Mouse (Mus musculus): ENCODE measurements around the gene Gm20518. TPM values are rescaled to one million over a fixed set of nuclear protein-coding genes. Genes with fewer than 3 reads are reported as not detected.

Gm20518 gene
- polyA plus RNA-seq (2012; rRNA removed) = 7.7 and 10.3 TPM in 2 replicates

GRCm38 (mm10) chr16:17891567-17891959, at the start of gene Gm20518:
Gm20518 (minus strand) TSS chr16:17891671.
- Histone ChIP-seq H3K27me3 (replicated peaks; ENCODE audit: control insufficient read depth, insufficient read depth, low read length) (no peaks in the 10 kb centered on the region), H3K4me1 (ENCODE audit: control insufficient read depth, insufficient read depth, low read length) (peaks cover 16% of the 10 kb centered on the region), H3K36me3 (ENCODE audit: control insufficient read depth, insufficient read depth, low read length) (no peaks in the 10 kb centered on the region), H3K27ac (ENCODE audit: insufficient read depth, low read depth, low read length) (peak within 1 kb of the TSS; percentile 94), H3K4me3 (ENCODE audit: insufficient read depth, low read depth, low read length) (peak within 1 kb of the TSS; percentile 85)
- peak; percentile 99 for DNase-seq
- under 1% methylated on average over 35 of the region's 38 CpGs for WGBS
- TF ChIP-seq POLR2A (IDR thresholded peaks at IDR 0.05; ENCODE audit: low read depth, low read length) = peak; percentile 62
- no peak for TF ChIP-seq CTCF (conservative IDR thresholded peaks at IDR 0.05; ENCODE audit: insufficient read depth, insufficient read length, low read depth, low read length)

- H3K4me3 ChIP-seq (ENCODE audit: insufficient read depth, low read depth, low read length) = no peak overlapping the region
- no peak overlapping the region for H3K27ac ChIP-seq (ENCODE audit: insufficient read depth, low read depth, low read length)
- no peaks in the 10 kb centered on the region for H3K27me3 ChIP-seq (replicated peaks; ENCODE audit: control insufficient read depth, insufficient read depth, low read length)
- no peaks in the 10 kb centered on the region for H3K36me3 ChIP-seq (ENCODE audit: control insufficient read depth, insufficient read depth, low read length)
- TF ChIP-seq POLR2A (IDR thresholded peaks at IDR 0.05; ENCODE audit: low read depth, low read length) (no peak), CTCF (conservative IDR thresholded peaks at IDR 0.05; ENCODE audit: insufficient read depth, insufficient read length, low read depth, low read length) (no peak)
- 36% methylated on average over 9 of the region's 9 CpGs for WGBS
- H3K4me1 ChIP-seq (ENCODE audit: control insufficient read depth, insufficient read depth, low read length) = no peaks in the 10 kb centered on the region
- no peak for DNase-seq
Observed at GRCm38 (mm10) chr16:17939255-17939751, 47.8 kb upstream of the Gm20518 start.

- Histone ChIP-seq H3K27ac (ENCODE audit: insufficient read depth, low read depth, low read length) (no peak overlapping the region), H3K27me3 (replicated peaks; ENCODE audit: control insufficient read depth, insufficient read depth, low read length) (no peaks in the 10 kb centered on the region), H3K4me1 (ENCODE audit: control insufficient read depth, insufficient read depth, low read length) (no peaks in the 10 kb centered on the region), H3K36me3 (ENCODE audit: control insufficient read depth, insufficient read depth, low read length) (no peaks in the 10 kb centered on the region), H3K4me3 (ENCODE audit: insufficient read depth, low read depth, low read length) (no peak overlapping the region)
- DNase-seq = peak; percentile 80
- TF ChIP-seq CTCF (conservative IDR thresholded peaks at IDR 0.05; ENCODE audit: insufficient read depth, insufficient read length, low read depth, low read length) = peak; percentile 91
- TF ChIP-seq POLR2A (IDR thresholded peaks at IDR 0.05; ENCODE audit: low read depth, low read length) = no peak
- WGBS = 9% methylated on average over 7 of the region's 7 CpGs
Observed at GRCm38 (mm10) chr16:17938821-17939220, 47.4 kb upstream of the Gm20518 start.

- TF ChIP-seq POLR2A (IDR thresholded peaks at IDR 0.05; ENCODE audit: low read depth, low read length) (no peak), CTCF (conservative IDR thresholded peaks at IDR 0.05; ENCODE audit: insufficient read depth, insufficient read length, low read depth, low read length) (no peak)
- no peaks in the 10 kb centered on the region for H3K36me3 ChIP-seq (ENCODE audit: control insufficient read depth, insufficient read depth, low read length)
- no peaks in the 10 kb centered on the region for H3K27me3 ChIP-seq (replicated peaks; ENCODE audit: control insufficient read depth, insufficient read depth, low read length)
- H3K4me1 ChIP-seq (ENCODE audit: control insufficient read depth, insufficient read depth, low read length) = no peaks in the 10 kb centered on the region
- 74% methylated on average over 7 of the region's 7 CpGs for WGBS
- no peak for DNase-seq
- no peak overlapping the region for H3K27ac ChIP-seq (ENCODE audit: insufficient read depth, low read depth, low read length)
- H3K4me3 ChIP-seq (ENCODE audit: insufficient read depth, low read depth, low read length) = no peak overlapping the region
Observed at GRCm38 (mm10) chr16:17938187-17938586, 46.7 kb upstream of the Gm20518 start.

- WGBS = 86% methylated on average over 10 of the region's 10 CpGs
- H3K27me3 ChIP-seq (replicated peaks; ENCODE audit: control insufficient read depth, insufficient read depth, low read length) = no peaks in the 10 kb centered on the region
- no peaks in the 10 kb centered on the region for H3K4me1 ChIP-seq (ENCODE audit: control insufficient read depth, insufficient read depth, low read length)
- no peaks in the 10 kb centered on the region for H3K36me3 ChIP-seq (ENCODE audit: control insufficient read depth, insufficient read depth, low read length)
- H3K4me3 ChIP-seq (ENCODE audit: insufficient read depth, low read depth, low read length) = no peak overlapping the region
- TF ChIP-seq POLR2A (IDR thresholded peaks at IDR 0.05; ENCODE audit: low read depth, low read length) (no peak), CTCF (conservative IDR thresholded peaks at IDR 0.05; ENCODE audit: insufficient read depth, insufficient read length, low read depth, low read length) (no peak)
- H3K27ac ChIP-seq (ENCODE audit: insufficient read depth, low read depth, low read length) = no peak overlapping the region
- DNase-seq = no peak
Observed at GRCm38 (mm10) chr16:17936776-17937175, 45.3 kb upstream of the Gm20518 start.

- no peak for DNase-seq
- TF ChIP-seq POLR2A (IDR thresholded peaks at IDR 0.05; ENCODE audit: low read depth, low read length) = no peak
- no peak for TF ChIP-seq CTCF (conservative IDR thresholded peaks at IDR 0.05; ENCODE audit: insufficient read depth, insufficient read length, low read depth, low read length)
- WGBS = 52% methylated on average over 3 of the region's 3 CpGs
- Histone ChIP-seq H3K4me3 (ENCODE audit: insufficient read depth, low read depth, low read length) (no peak overlapping the region), H3K4me1 (ENCODE audit: control insufficient read depth, insufficient read depth, low read length) (no peaks in the 10 kb centered on the region), H3K36me3 (ENCODE audit: control insufficient read depth, insufficient read depth, low read length) (no peaks in the 10 kb centered on the region), H3K27me3 (replicated peaks; ENCODE audit: control insufficient read depth, insufficient read depth, low read length) (no peaks in the 10 kb centered on the region), H3K27ac (ENCODE audit: insufficient read depth, low read depth, low read length) (no peak overlapping the region)
Observed at GRCm38 (mm10) chr16:17934445-17934910, 43.0 kb upstream of the Gm20518 start.

- H3K4me3 ChIP-seq (ENCODE audit: insufficient read depth, low read depth, low read length) = no peak overlapping the region
- DNase-seq = no peak
- no peak for TF ChIP-seq CTCF (conservative IDR thresholded peaks at IDR 0.05; ENCODE audit: insufficient read depth, insufficient read length, low read depth, low read length)
- TF ChIP-seq POLR2A (IDR thresholded peaks at IDR 0.05; ENCODE audit: low read depth, low read length) = no peak
- WGBS = 74% methylated on average over 9 of the region's 9 CpGs
- H3K27ac ChIP-seq (ENCODE audit: insufficient read depth, low read depth, low read length) = no peak overlapping the region
- H3K36me3 ChIP-seq (ENCODE audit: control insufficient read depth, insufficient read depth, low read length) = no peaks in the 10 kb centered on the region
- H3K27me3 ChIP-seq (replicated peaks; ENCODE audit: control insufficient read depth, insufficient read depth, low read length) = no peaks in the 10 kb centered on the region
- no peaks in the 10 kb centered on the region for H3K4me1 ChIP-seq (ENCODE audit: control insufficient read depth, insufficient read depth, low read length)
Observed at GRCm38 (mm10) chr16:17933594-17934444, 42.3 kb upstream of the Gm20518 start.
